Mouse (Mus musculus): Measurements from ENCODE around the gene Cpm.

- no peak for TF ChIP-seq CTCF (IDR thresholded peaks at IDR 0.05; ENCODE audit: low read depth, low read length)
- TF ChIP-seq EP300 (IDR thresholded peaks at IDR 0.05; ENCODE audit: insufficient read depth, low read depth, low read length), result no peak
These were observed 15.3 kb upstream of the Cpm start for GRCm38 (mm10) chr10:117613960-117614359.

Measured in ES-Bruce4 (cell line).